Mouse (Mus musculus) thymus, adult 2 months (tissue): ENCODE measurements around the gene Trim31. TPM values are rescaled to one million over a fixed set of nuclear protein-coding genes. Genes with fewer than 3 reads are reported as not detected.

Source experiments
- DNase-seq: peaks from one replicate; pipeline ENCODE4 v3.0.0; 2021
- H3K27ac ChIP-seq: fragments of 200-500 bp; 2 replicates; pipeline ENCODE4 v1.5.1; 2012; ENCODE audit warnings: low read length, control low read depth; ENCODE audit not compliant: control insufficient read depth, insufficient read depth
- H3K27me3 ChIP-seq: fragments of 200-500 bp; 2 replicates; pipeline ENCODE4 v1.6.1; 2012; ENCODE audit warnings: mild to moderate bottlenecking, low read length, moderate library complexity, mixed read lengths; ENCODE audit not compliant: control insufficient read depth, insufficient read depth
- H3K36me3 ChIP-seq: fragments of 200-500 bp; 2 replicates; pipeline ENCODE4 v1.6.1; 2012; ENCODE audit warnings: mild to moderate bottlenecking, low read length, moderate library complexity; ENCODE audit not compliant: control insufficient read depth, insufficient read depth
- H3K4me1 ChIP-seq: fragments of 200-500 bp; replicated peaks from 2 replicates; pipeline ENCODE4 v1.6.1; 2012; ENCODE audit warnings: low read length; ENCODE audit not compliant: control insufficient read depth, insufficient read depth
- H3K4me3 ChIP-seq: fragments of 200-500 bp; 2 replicates; pipeline ENCODE4 v1.5.1; 2012; ENCODE audit warnings: mild to moderate bottlenecking, low read length, control low read depth, moderate library complexity; ENCODE audit not compliant: control insufficient read depth, insufficient read depth
- CTCF ChIP-seq: fragments of 200-500 bp; IDR thresholded peaks from 2 replicates; pipeline ENCODE4 v1.5.1; 2012; ENCODE audit warnings: mild to moderate bottlenecking, control low read depth, low read length, moderate library complexity, borderline replicate concordance; ENCODE audit not compliant: control insufficient read depth, poor library complexity, insufficient read depth; ENCODE audit errors: extremely low read depth
- POLR2A ChIP-seq: fragments of 200-500 bp; IDR thresholded peaks from 2 replicates; pipeline ENCODE4 v1.6.1; 2012; ENCODE audit warnings: mild to moderate bottlenecking, low read length, control low read depth, moderate library complexity; ENCODE audit not compliant: control insufficient read depth, poor library complexity, insufficient read depth; ENCODE audit errors: extremely low read depth
- WGBS: fragments of 180-500 bp; shearing (Covaris S2); methylation state at CpG from one replicate; pipeline ENCODE4 v1.1.7; 2018; 5-methylcytosine and 5-hydroxymethylcytosine counted together
- polyA plus RNA-seq: library from polyadenylated mRNA; depleted of rRNA; stranded (reverse); fragments of >200 nt; gene quantifications from 2 replicates; pipeline ENCODE4 v1.2.3, GENCODE M21; 2012; rRNA removed

Trim31 gene
- polyA plus RNA-seq, 1 experiment, result 0.38 TPM

DNA sequence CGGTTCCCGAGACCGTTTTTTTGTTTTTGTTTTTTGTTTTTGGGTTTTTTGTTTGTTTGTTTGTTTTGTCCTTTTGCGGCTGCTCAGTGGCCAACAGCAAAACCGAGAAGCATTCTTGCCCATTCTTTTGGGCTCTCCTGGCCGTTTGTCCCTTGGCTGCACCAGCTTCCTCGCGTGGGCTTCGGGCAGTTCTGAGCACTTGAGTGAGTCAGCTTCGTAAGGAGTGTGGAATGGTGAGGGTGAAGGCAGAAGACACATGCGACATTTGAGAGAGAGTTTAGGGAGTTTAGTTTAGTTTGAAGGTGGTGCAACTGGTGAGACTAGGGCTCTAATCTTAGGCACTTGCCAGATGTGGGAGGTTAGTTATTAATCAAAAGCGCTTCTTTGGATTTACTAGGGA, 61.0 kb downstream of the Trim31 start:
- WGBS, result 28% methylated on average over 12 of the region's 12 CpGs
- H3K27me3 ChIP-seq, result no peaks in the 10 kb centered on the region
- no peak overlapping the region for H3K27ac ChIP-seq
- peak overlapping the region; percentile 72 for H3K4me3 ChIP-seq
- no peaks in the 10 kb centered on the region for H3K36me3 ChIP-seq
- peaks cover 7% of the 10 kb centered on the region for H3K4me1 ChIP-seq
- no peak for TF ChIP-seq POLR2A
- no peak for TF ChIP-seq CTCF
- no peak for DNase-seq

Other genes starting within 250 kb of the Trim31 start
- 0.16 TPM in 1 of 2 replicates, not detected in the other for gene H2-M1, start 225.9 kb upstream of the Trim31 start, polyA plus RNA-seq
- gene H2-M10.5, start 125.2 kb upstream of the Trim31 start, polyA plus RNA-seq, result 0.16 and 0.32 TPM in 2 replicates
- gene H2-M10.6, start 85.9 kb upstream of the Trim31 start, polyA plus RNA-seq, result not detected in 2 replicates
- gene Trim26, start 61.0 kb upstream of the Trim31 start, polyA plus RNA-seq, result 32.0 and 39.9 TPM in 2 replicates
- gene Trim15, start 30.9 kb upstream of the Trim31 start, polyA plus RNA-seq, result 0.13 and 0.30 TPM in 2 replicates
- 0.09 TPM in 1 of 2 replicates, not detected in the other for gene Trim10, start 28.5 kb upstream of the Trim31 start, polyA plus RNA-seq
- gene Trim40, start 8.0 kb upstream of the Trim31 start, polyA plus RNA-seq, result 0.38 and 0.71 TPM in 2 replicates
- gene Rnf39, start 44.8 kb downstream of the Trim31 start, polyA plus RNA-seq, result 3.8 and 4.2 TPM in 2 replicates
- gene Ppp1r11, start 53.6 kb downstream of the Trim31 start, polyA plus RNA-seq, result 61.5 and 82.3 TPM in 2 replicates
- 54.1 and 58.7 TPM in 2 replicates for gene Znrd1, start 60.4 kb downstream of the Trim31 start, polyA plus RNA-seq
- 0.85 and 1.0 TPM in 2 replicates for gene Znrd1as, start 60.5 kb downstream of the Trim31 start, polyA plus RNA-seq
- gene 2410137M14Rik, start 83.1 kb downstream of the Trim31 start, polyA plus RNA-seq, result not detected in 2 replicates
- gene H2-M5, start 91.4 kb downstream of the Trim31 start, polyA plus RNA-seq, result 0.32 and 0.34 TPM in 2 replicates
- gene Zfp57, start 103.0 kb downstream of the Trim31 start, polyA plus RNA-seq, result 0.94 and 1.1 TPM in 2 replicates
- not detected in 2 replicates for gene Mog, start 125.3 kb downstream of the Trim31 start, polyA plus RNA-seq
- gene Gabbr1, start 147.8 kb downstream of the Trim31 start, polyA plus RNA-seq, result 124 and 135 TPM in 2 replicates
- gene Olfr90, start 190.4 kb downstream of the Trim31 start, polyA plus RNA-seq, result not detected in 2 replicates
- gene Olfr91, start 200.2 kb downstream of the Trim31 start, polyA plus RNA-seq, result not detected in 2 replicates
- gene Olfr92, start 222.0 kb downstream of the Trim31 start, polyA plus RNA-seq, result not detected in 2 replicates